Mouse (Mus musculus): ENCODE data around the gene Dpy30.

The Dpy30 gene

GRCm38 (mm10) chr17:74294426-74295025 is 29.2 kb downstream of the Dpy30 start:
- DNase-seq: peak; percentile 83

GRCm38 (mm10) chr17:74293687-74294425 is 29.9 kb downstream of the Dpy30 start:
- DNase-seq: peak; percentile 20

- DNase-seq: no peak
Observed at GRCm38 (mm10) chr17:74291640-74292361, 31.9 kb downstream of the Dpy30 start.

- no peak for DNase-seq
Observed at GRCm38 (mm10) chr17:74290869-74291268, 32.9 kb downstream of the Dpy30 start.

- no peak for DNase-seq
Observed at GRCm38 (mm10) chr17:74290198-74290597, 33.5 kb downstream of the Dpy30 start.

GRCm38 (mm10) chr17:74288626-74289025 is 35.1 kb downstream of the Dpy30 start:
- no peak for DNase-seq

- no peak for DNase-seq
Observed at GRCm38 (mm10) chr17:74286140-74286730, 37.5 kb downstream of the Dpy30 start.

- DNase-seq: no peak
Observed at GRCm38 (mm10) chr17:74285730-74286129, 38.0 kb downstream of the Dpy30 start.

GRCm38 (mm10) chr17:74284397-74285115 is 39.2 kb downstream of the Dpy30 start:
- peak; percentile 48 for DNase-seq

- DNase-seq: no peak
Observed at GRCm38 (mm10) chr17:74282024-74282423, 41.7 kb downstream of the Dpy30 start.

- no peak for DNase-seq
Observed at GRCm38 (mm10) chr17:74278966-74279869, 44.5 kb downstream of the Dpy30 start.

GRCm38 (mm10) chr17:74274471-74274870 is 49.3 kb downstream of the Dpy30 start:
- no peak for DNase-seq

GRCm38 (mm10) chr17:74272683-74273205 is 51.0 kb downstream of the Dpy30 start:
- DNase-seq: no peak

GRCm38 (mm10) chr17:74271541-74272268 is 52.0 kb downstream of the Dpy30 start:
- DNase-seq: no peak

GRCm38 (mm10) chr17:74270205-74270604 is 53.5 kb downstream of the Dpy30 start:
- DNase-seq: no peak

GRCm38 (mm10) chr17:74267415-74268180 is 56.1 kb downstream of the Dpy30 start:
- no peak for DNase-seq

GRCm38 (mm10) chr17:74265636-74266035 is 58.1 kb downstream of the Dpy30 start:
- no peak for DNase-seq

- DNase-seq: no peak
Observed at GRCm38 (mm10) chr17:74265156-74265505, 58.6 kb downstream of the Dpy30 start.

GRCm38 (mm10) chr17:74264333-74265155 is 59.2 kb downstream of the Dpy30 start:
- DNase-seq: no peak
